Mouse (Mus musculus) urinary bladder, postnatal 10 days (tissue): Measurements from ENCODE around the gene Dse.

Experiments used
- DNase-seq: peaks from one replicate; pipeline ENCODE4 v3.0.0; 2022; ENCODE audit warnings: low spot score

The Dse gene

GRCm38 (mm10) chr10:34198574-34198973 lies 8.9 kb downstream of the Dse start:
- no peak for DNase-seq

DNA sequence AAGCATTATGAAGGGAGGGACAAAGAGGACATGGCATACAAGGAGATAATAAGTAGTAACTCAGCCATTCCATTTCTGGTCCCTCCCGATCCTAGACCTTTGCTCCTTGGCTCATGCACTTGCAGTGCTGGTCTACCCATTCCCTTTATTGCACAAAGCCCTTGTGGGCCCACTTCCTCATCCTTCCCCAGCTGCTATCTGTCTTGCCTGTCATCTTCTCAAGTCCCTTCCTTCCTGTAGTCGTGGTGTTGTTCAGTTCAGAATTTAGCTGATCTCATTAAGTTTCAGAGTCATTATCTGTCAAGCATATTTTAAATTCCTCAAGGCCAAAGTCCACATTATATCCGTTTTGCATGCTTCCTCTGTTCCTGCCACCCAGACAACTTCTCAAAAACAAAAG lies 9.5 kb downstream of the Dse start:
- no peak for DNase-seq

GRCm38 (mm10) chr10:34197269-34197668 lies 10.2 kb downstream of the Dse start:
- DNase-seq = no peak

- no peak for DNase-seq
These were observed 12.6 kb downstream of the Dse start for GRCm38 (mm10) chr10:34194957-34195356.

DNA sequence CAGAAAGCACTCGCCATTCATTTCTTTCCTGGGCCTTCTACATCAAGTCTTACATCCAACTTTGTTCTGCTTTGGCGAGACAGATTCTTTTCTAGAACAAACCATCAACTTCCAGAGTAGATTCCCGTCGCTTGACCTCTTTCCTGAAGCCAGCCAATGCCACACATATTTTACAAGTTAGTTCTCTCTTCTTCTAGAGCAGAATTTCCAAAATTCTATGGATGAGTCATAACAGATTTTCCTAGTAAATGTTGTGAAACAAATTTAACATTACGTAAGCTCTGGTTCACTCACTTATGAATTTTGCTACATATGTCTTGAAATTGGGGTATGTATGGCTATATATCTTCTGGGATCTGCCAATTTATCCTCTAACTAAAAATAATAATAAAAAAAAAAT lies 13.0 kb downstream of the Dse start:
- DNase-seq = no peak

GRCm38 (mm10) chr10:34186571-34187260 lies 20.8 kb downstream of the Dse start:
- no peak for DNase-seq

- no peak for DNase-seq
These were observed 22.0 kb downstream of the Dse start for GRCm38 (mm10) chr10:34185556-34185955.

GRCm38 (mm10) chr10:34184956-34185355 lies 22.6 kb downstream of the Dse start:
- DNase-seq = no peak

DNA sequence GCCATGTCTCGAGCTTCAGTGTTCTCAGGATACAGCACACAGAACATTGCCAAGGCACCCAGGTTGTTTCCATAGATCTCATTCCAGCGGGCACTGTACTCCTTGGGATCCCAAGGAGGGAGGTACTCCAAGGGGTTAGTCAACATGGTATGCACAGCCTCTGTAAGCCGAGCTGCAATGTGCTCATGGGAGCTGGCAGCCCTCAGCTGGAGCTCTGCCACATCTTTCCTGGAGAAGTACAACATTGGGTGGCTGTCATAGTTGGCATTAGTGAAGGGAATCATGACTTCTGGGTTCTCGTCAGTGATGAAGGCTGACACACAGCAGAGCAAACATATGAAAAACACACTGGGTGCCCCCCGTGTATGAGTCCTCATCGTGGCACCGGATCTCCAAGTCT lies 23.8 kb downstream of the Dse start:
- no peak for DNase-seq

- DNase-seq = no peak
These were observed 31.5 kb downstream of the Dse start for GRCm38 (mm10) chr10:34175870-34176606.

DNA sequence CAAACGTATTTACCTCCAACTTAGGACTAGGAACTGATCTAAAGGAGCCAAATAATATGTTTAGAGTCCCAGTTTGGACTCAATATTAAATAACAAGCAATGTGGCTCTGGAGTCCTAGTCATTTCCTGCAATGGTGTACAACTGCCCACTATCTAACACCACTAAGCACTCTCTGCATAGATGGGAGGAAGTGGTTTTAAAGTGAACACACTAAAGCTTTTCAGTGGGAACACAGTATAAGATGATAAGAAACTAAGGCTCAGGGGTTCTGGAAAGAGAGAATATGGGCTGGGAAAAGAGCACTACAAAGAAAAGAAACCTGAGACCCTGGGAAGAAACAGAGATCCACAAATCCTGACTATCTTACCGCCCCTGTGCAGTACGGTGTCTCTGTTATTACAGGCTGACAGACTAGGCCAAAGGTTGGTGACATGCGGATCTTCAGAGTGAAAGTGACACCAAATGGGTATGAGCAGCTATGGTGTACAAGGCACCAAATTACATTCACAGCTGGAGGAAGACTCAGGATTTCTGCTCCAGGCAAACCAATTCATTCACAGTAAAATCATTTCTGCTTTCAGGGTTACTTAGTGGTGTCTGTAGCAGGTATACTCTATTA lies 34.7 kb downstream of the Dse start:
- DNase-seq = no peak

- DNase-seq = no peak
These were observed 35.9 kb downstream of the Dse start for GRCm38 (mm10) chr10:34171660-34172059.

DNA sequence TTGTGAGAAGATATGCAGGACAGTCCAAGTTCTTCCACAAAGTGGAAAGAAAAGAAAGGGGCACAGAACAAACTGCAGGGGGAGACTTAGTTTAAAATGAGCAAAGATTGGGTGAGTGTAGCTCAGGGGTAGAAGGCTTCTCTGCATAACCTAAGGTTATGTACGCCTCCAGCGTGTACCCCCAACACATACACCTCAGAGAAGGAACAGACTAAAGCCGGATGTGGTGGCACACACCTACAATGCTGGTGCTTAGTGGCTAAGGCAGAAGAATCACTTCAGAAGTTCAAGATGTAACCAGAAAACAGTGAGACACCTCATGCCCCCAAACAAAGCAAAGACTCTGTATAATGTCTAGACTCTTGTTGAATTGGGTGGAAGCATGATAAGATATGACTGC lies 36.3 kb downstream of the Dse start:
- no peak for DNase-seq

- no peak for DNase-seq
These were observed 40.5 kb downstream of the Dse start for GRCm38 (mm10) chr10:34166971-34167370.

GRCm38 (mm10) chr10:34155796-34156554 lies 51.5 kb downstream of the Dse start:
- no peak for DNase-seq

DNA sequence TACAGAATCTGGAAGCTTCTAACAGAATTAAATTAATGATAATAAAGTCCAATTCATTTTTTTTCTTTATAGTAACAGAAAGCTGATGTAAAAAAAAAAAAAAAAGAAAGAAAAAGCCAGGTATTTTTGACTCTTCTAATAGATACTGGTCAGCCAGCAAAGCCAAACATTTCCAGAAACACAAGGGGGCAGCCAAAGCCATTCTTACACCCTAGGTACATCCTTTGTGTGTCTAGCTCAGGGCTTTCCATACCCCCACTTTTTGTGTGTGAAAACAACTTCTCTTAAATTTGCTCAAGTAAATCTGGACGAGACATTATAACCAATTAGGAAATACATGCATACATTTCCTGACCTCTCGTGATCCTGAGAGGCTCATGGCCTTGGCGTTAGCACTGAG lies 55.7 kb downstream of the Dse start:
- DNase-seq = no peak

DNA sequence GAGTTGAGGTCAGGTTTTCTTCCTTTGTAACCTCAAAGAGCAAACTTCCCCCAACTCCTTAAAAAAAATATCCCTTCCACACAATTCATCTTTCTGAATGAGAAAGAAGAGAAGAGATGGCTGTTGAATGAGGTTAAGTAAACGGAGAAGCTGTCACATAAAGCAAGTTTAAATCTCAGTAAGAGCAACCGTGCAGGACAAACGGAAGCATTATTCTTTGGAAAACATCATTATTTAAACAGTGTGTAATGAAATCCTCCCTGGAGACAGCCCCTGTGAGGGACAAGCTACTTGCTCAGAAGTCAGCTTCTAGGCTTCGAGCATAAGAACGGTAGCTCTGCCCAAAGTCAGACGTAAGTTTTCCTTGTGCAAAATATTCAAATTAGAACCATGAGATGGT lies 57.1 kb downstream of the Dse start:
- DNase-seq = no peak

GRCm38 (mm10) chr10:34149772-34150171 lies 57.7 kb downstream of the Dse start:
- no peak for DNase-seq

DNA sequence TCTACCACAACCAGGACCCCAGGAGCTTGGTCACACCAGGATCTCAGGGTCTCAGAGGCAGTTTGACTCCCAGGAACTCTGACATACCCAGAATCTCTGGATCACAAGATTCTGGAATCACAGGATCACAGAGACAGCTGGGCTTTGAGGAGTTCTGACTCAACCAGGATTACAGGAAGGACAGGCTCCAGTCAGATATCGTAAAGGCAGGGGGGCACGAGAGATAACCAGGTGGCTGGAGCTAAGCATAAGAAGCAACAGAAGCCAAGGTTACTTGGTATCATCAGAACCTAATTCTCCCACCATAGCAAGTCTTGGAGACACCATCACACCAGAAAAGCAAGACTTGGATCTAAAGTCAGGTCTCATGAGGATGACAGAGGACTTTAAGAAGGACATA lies 65.8 kb downstream of the Dse start:
- no peak for DNase-seq

DNA sequence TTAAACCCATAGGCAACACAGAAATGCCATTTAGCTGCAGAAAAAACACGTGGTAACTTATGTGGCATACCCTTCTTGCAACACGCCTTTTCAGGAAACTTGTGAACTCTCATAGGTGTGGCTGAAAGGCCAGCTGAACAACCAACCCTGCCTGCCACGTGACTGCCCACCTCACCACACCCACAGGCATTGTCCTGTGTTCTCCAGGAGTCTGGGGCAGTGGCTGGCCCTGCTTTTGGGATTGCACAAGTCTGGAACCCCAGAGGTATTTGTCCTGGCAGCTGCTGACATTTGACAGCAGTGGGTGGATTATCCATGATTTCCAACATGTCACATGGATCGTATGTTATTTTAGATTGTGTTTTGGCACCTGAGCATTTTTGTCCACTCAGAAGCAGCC lies 67.7 kb downstream of the Dse start:
- no peak for DNase-seq

- no peak for DNase-seq
These were observed 69.5 kb downstream of the Dse start for GRCm38 (mm10) chr10:34138027-34138426.

DNA sequence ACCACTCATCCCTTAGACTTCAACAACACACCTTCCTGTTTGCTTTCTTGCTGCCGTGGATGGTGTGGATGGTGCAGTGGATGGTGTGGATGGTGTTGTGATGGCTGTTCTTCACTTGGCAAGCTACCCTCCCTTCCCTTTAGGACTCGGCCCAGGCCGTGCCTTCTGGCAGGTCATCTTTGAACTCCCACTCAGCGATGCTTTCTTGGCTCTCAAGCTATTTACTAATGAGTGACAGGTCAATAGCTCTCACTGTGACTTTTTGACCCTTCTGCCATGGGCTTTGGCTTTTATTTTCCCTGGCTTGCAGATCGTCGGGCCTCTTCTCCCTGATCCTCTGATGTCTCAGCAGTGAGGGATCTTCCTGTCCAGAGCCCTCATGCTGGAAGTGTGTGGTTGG lies 71.1 kb downstream of the Dse start:
- DNase-seq = no peak

DNA sequence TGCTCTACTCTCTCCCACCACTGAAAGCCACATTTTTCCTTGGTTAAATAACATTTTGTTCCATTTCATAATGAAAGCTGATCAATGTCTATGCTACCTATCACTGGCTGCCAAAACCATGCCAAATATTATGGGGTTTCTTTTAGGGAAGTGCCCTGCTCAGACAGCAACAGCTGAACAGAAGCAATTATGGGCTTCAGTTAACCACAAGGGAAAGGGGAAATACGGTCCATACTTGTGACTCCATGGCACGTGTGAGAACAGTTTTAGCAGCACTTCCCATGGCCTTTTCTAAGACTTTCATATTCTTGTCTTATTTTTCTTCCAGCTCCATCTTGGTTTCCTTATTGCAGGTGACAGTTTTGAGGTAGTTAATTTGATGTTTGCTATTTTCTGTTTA lies 76.2 kb downstream of the Dse start:
- DNase-seq = no peak
